Mouse (Mus musculus): ENCODE measurements around the gene Spsb4.

- TF ChIP-seq POLR2A (IDR thresholded peaks at IDR 0.05; ENCODE audit: insufficient read depth, low read depth, low read length) (no peak), CTCF (IDR thresholded peaks at IDR 0.05) (no peak)
Observed at GRCm38 (mm10) chr9:96948546-96948945, 70.1 kb downstream of the Spsb4 start.

All from heart, adult 2 months (tissue).